Mouse (Mus musculus): ENCODE results near the gene Klhdc4. TPM values are rescaled to one million over a fixed set of nuclear protein-coding genes. Genes with fewer than 3 reads are reported as not detected.

Gene Klhdc4
- total RNA-seq, 2 experiments from 2014 or later, result 13.4 to 14.1 TPM

DNA sequence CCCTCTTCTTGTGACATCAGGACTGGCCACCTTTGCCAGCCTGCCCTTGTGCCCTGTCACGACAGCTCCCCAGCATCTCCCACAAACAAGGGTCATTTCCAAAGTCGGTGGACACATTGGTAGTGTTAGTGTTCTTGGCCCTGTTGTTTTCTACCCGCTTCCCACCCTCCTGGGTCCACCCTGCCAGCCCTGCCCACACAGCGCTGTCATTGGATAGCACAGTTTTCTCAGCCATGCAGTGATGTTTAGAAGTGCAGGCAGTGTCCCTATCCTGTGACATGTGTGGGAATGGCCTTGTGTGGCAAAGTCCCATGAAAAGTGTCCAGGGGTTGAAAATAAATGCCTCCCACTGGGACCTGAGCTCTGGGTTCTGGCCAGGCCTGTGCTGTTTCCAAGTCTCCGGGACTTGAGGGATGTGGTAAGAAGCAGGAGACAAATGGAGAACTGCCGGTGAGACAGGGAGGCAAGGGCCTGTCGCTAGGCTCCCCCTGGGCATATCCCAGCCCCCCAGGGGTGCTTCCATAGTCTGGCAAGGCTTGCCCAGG lies 63.7 kb downstream of the Klhdc4 start:
- intact Hi-C loops (cut with DNase I), result no loop called here
- DNase-seq (ENCODE audit: low spot score), result no peak

DNA sequence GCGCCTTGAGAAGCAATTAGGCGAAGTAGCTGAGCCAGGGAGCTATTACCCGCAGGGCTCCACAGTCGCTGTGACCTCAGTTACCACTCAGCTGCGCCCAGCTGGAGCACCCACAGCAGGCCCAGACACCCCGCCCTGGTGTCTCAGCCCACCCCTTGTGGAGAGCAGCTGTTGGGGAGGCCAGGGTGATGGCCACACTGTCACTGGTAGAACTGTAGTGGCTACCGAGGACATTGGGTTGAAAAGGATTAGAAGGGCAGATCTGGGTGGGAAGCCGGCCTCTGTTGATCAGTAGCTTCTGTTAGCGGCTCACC lies 65.7 kb downstream of the Klhdc4 start:
- intact Hi-C loops (cut with DNase I), result no loop called here
- DNase-seq (ENCODE audit: low spot score), result no peak

DNA sequence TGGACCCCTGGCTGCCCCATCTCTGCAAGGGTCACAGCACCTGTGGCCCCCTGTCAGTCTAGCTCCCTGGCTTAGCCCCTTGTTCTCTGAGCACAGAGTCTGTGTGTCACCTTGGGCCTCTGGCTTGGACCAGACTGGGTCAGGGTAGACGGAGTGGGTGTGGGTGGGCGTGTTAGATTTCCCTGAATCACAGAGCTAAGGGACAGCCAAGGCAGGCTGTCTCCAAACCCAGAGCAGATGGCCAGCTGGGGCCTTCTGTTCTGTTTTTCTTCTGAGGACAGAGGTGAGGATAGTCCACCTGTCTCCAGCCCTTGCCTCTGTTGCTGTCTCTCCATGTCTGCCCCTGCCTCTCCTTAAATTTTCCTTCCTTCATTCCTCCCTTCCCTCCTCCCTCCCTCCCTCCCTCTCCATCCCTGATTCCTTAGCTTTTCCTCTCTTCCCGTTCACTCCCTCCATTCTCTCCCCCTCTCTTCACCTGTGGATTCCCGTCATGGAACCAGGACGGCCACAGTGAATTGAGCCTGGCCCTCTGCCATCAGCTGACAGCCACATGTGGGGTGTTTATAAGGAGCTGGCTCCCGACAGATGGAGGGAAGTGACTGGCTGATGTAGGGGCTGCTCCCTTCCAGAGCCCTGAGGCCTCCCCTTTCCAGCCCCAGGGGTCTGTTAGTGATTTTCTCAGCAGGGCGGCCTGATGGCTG lies 66.2 kb downstream of the Klhdc4 start:
- intact Hi-C loops (cut with DNase I), result no loop called here

DNA sequence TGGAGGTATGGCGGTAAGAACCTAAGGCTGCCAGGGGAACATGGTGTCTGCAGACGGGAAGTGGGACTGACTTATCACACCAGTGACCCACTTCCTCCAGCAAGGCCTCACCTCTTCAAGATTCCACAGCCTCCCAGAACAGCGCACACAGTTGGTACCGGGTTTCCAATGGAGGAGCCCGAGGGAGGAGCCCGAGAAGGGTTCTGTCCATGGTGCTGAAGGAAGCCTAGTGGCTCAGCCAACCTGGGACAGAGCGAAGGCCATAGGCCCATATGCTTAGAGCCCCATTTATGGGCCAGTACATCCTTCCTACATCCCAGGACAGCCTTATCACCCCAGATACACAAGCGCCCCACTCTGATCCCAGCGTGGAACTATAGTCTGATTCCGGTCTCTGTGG lies 67.9 kb downstream of the Klhdc4 start:
- no peak for DNase-seq (ENCODE audit: low spot score)
- intact Hi-C loops (cut with DNase I), result no loop called here

More for the DNA sequence above, 66.2 kb downstream of the Klhdc4 start:
- DNase-seq (ENCODE audit: low spot score), result no peak

DNA sequence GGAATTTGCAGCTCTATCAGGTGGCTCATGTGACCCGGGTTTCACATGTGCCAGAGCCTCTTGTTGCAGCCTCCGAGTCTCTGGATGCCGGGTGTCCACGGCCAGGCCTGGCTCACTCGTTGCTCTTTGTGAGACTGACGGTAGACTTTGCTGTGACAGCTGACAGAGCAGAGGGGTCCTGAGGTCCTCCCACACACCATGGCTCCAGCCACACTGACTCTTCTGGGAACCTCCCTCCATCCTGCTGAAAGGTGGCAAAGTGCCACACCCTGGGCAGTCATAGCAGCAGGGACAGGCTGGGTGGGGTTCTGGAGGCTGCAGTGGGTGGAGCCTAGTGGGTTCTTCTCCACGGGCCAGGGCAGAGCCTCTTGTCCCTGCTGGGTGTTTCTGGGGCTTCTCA lies 68.9 kb downstream of the Klhdc4 start:
- intact Hi-C loops (cut with DNase I), result no loop called here
- DNase-seq (ENCODE audit: low spot score), result no peak

DNA sequence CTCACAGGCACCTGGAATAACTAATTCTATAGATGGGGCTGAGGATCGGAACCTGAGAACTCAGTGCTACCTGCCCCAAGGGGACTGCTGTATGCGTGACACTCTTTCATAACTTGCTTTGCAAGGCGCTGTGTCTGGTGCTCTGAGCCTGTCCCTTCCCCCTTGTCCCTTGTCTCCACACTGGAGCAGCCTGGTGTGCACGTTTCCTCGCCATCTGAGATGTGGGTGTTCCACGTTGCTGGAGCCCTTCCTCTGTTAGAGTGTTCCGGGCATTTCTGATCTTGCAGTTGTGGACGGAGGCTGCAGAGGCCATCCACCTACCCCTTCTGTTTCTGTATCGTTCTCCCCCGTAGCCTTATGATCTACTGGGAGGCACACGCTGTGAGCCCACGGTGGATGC lies 70.9 kb downstream of the Klhdc4 start:
- intact Hi-C loops (cut with DNase I), result no loop called here
- no peak for DNase-seq (ENCODE audit: low spot score)

DNA sequence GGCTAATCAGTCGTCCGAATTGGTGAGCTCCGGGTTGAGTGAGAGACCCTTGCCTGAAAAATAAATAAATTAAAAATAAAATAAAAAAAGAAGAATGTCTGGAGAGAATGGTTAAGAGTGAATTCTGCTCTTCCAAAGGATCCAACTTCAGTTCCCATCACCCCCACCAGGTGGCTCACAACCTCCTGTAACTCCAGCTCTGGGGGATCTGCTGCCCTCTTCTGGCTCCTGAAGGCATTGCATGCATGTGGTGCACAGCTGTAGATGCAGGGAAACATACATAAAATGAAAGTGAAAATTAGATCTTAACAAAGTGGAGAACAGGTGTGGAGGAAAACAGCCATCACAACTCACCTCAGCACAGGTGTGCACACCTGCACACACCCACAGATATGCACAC lies 78.0 kb downstream of the Klhdc4 start:
- intact Hi-C loops (cut with DNase I), result no loop called here
- DNase-seq (ENCODE audit: low spot score), result no peak

DNA sequence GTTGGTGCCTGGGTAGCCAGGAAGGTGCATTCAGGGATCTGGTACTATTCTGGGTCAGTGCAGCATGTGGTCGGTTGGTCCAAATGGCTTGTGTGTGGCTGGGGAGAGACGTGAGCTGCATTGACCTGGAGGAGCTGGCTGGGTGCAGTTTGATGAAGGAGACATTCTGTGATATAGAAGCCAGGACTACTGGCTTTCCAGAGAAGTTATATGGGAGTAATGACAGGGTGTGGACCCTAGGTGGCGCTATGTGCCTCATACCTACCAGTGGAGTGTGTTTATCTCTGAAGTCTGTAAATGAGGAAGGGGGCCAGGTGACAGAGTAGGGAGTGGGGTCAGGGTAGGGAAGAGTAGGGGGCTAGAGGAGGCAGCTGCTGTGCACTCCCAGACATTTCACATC lies 78.9 kb downstream of the Klhdc4 start:
- intact Hi-C loops (cut with DNase I), result no loop called here
- DNase-seq (ENCODE audit: low spot score), result no peak

DNA sequence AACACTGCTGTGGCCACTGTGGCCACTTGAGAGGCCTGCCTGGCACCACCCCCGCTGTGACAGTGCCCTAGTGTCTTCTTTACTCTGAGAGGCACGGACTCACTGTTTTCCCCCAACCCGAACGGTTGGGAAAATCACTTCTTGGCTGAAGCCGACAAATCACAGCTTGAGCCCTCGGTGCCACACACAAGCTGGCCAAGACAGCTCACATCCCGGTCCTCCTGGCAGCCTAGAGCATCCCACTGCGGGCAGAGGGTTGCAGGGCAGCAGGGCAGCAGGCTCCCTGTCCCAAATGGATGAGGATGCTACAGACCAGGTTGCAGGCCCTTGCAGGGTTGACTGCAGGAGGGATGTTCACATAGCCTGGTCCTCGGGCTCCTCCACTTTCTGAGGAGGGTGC lies 79.9 kb downstream of the Klhdc4 start:
- intact Hi-C loops (cut with DNase I), result no loop called here
- no peak for DNase-seq (ENCODE audit: low spot score)

Other genes with a start within 250 kb of the Klhdc4 start
- gene Map1lc3b, start 239.2 kb downstream of the Klhdc4 start, total RNA-seq (2021), result 100 to 1,000 TPM; 231 to 247 TPM
- 10 to 100 TPM; 27.1 to 31.3 TPM for gene Zcchc14, start 176.7 kb downstream of the Klhdc4 start, total RNA-seq (2021)
- not detected for gene Jph3, start 99.9 kb downstream of the Klhdc4 start, total RNA-seq (2021)
- gene Slc7a5, start 78.1 kb upstream of the Klhdc4 start, total RNA-seq (2021), result 1 to 10 TPM; 3.2 to 4.9 TPM
- not detected for gene Car5a, start 115.3 kb upstream of the Klhdc4 start, total RNA-seq (2021)
- gene Banp, start 120.2 kb upstream of the Klhdc4 start, total RNA-seq (2021), result 10 to 100 TPM; 15.0 to 26.5 TPM

Measured in heart, postnatal 25 days (tissue).